Mouse (Mus musculus) C2C12 (cell line): ENCODE measurements around the gene Gxylt2. TPM values are rescaled to one million over a fixed set of nuclear protein-coding genes. Genes with fewer than 3 reads are reported as not detected.

Source experiments
- H3K27me3 ChIP-seq: one replicate; pipeline ENCODE4 v1.6.1; 2011; ENCODE audit not compliant: control insufficient read depth, insufficient read depth, insufficient read length
- H3K36me3 ChIP-seq: one replicate; pipeline ENCODE4 v1.6.1; 2011; ENCODE audit not compliant: control insufficient read depth, insufficient read depth
- H3K4me3 ChIP-seq: one replicate; pipeline ENCODE4 v1.5.1; 2011; ENCODE audit warnings: mild to moderate bottlenecking, control low read depth; ENCODE audit not compliant: poor library complexity, insufficient read depth, severe bottlenecking
- H3K79me2 ChIP-seq: one replicate; pipeline ENCODE4 v1.6.1; 2011; ENCODE audit not compliant: control insufficient read depth, insufficient read depth
- H3K79me3 ChIP-seq: one replicate; pipeline ENCODE4 v1.6.1; 2011; ENCODE audit warnings: low read depth, control low read depth
- H3ac ChIP-seq: one replicate; pipeline ENCODE3; 2011; ENCODE audit warnings: low read depth; ENCODE audit not compliant: control insufficient read depth, insufficient read length
- CEBPB ChIP-seq: IDR thresholded peaks from one replicate; pipeline ENCODE4 v1.6.1; 2011; ENCODE audit warnings: low read depth, mild to moderate bottlenecking, control low read depth, moderate library complexity
- CTCF ChIP-seq: IDR thresholded peaks from one replicate; pipeline ENCODE4 v1.5.1; 2011; ENCODE audit not compliant: control insufficient read depth, insufficient read depth, insufficient read length
- FOSL1 ChIP-seq: IDR thresholded peaks from one replicate; pipeline ENCODE4 v1.8.0; 2011; ENCODE audit warnings: mild to moderate bottlenecking, low read length; ENCODE audit not compliant: poor library complexity, insufficient read depth, severe bottlenecking
- MAX ChIP-seq: IDR thresholded peaks from one replicate; pipeline ENCODE4 v1.6.1; 2011; ENCODE audit warnings: mild to moderate bottlenecking, control low read depth
- MYOD1 ChIP-seq: IDR thresholded peaks from one replicate; pipeline ENCODE4 v1.6.1; 2011; ENCODE audit warnings: low read depth; ENCODE audit not compliant: control insufficient read depth, insufficient read length
- MYOG ChIP-seq: IDR thresholded peaks from one replicate; pipeline ENCODE4 v1.6.1; 2011; ENCODE audit not compliant: control insufficient read depth, insufficient read length; ENCODE audit errors: extremely low read depth
- USF1 ChIP-seq: IDR thresholded peaks from one replicate; pipeline ENCODE4 v1.6.1; 2011; ENCODE audit warnings: low read depth, mild to moderate bottlenecking, control low read depth, moderate library complexity
- polyA plus RNA-seq: library from polyadenylated mRNA; unstranded; fragments of >200 nt; fragmentation: generic; extraction: Trizol; gene quantifications from one replicate; pipeline ENCODE4 v1.2.1, GENCODE M21; 2012; ENCODE audit warnings: missing spikeins

The Gxylt2 gene
- polyA plus RNA-seq, 1 experiment, result 3.5 TPM

DNA sequence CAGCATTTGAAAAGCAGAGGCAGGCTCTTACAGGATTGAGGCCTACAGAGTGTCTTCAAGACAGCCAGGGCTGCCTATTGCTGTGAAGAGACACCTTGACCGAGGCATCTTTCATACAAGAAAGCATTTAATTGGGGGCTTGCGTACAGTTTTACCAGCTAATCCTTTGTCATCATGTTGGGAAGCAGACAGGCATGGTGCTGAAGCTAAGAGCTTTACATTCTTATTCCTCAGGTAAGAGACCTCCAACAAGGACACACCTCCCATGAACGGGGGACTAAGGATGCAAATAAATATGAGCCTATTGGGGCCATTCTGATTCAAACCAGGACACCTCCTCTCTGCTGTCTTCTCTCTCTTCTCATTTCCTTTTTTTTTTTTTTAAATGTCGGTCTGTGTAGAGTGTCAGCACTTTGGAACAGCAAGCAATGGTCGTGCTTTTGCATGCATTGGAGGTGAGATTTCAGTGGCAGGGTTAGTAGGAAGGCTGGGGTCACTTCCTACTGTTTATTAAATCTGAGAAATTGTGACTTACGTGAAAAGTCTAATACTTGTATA, 103.8 kb downstream of the Gxylt2 start:
- Histone ChIP-seq H3K79me3 (no peaks in the 10 kb centered on the region), H3K79me2 (no peaks in the 10 kb centered on the region), H3ac (no peak overlapping the region), H3K4me3 (no peak overlapping the region), H3K27me3 (no peaks in the 10 kb centered on the region), H3K36me3 (peaks cover 19% of the 10 kb centered on the region)
- TF ChIP-seq MYOD1 (no peak), USF1 (no peak), FOSL1 (no peak), MAX (no peak), CEBPB (no peak), MYOG (no peak), CTCF (no peak)

DNA sequence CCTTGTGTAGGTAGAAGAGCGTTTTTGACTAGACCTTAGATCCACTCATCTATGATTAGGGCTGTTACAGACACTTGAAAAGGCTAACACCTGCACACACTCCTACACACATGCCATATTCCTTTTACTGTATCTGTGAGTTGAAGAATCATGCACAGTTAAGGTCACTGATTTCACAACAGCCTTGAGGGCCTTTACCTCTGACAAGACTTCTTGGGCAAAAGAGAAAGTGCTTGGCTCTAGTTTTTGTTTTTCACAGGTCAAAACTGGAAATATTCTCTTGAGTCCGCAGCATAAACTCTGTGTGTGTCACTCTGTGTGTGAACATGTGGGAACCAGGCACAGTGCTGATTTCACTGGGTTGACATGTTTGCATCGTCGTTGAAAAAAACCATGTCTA, 105.6 kb downstream of the Gxylt2 start:
- TF ChIP-seq USF1 (no peak), MAX (no peak), MYOG (no peak), FOSL1 (no peak), MYOD1 (no peak), CTCF (no peak), CEBPB (no peak)
- no peak overlapping the region for H3ac ChIP-seq
- H3K4me3 ChIP-seq, result no peak overlapping the region
- peaks cover 11% of the 10 kb centered on the region for H3K36me3 ChIP-seq
- H3K27me3 ChIP-seq, result no peaks in the 10 kb centered on the region
- no peaks in the 10 kb centered on the region for H3K79me2 ChIP-seq
- H3K79me3 ChIP-seq, result no peaks in the 10 kb centered on the region

DNA sequence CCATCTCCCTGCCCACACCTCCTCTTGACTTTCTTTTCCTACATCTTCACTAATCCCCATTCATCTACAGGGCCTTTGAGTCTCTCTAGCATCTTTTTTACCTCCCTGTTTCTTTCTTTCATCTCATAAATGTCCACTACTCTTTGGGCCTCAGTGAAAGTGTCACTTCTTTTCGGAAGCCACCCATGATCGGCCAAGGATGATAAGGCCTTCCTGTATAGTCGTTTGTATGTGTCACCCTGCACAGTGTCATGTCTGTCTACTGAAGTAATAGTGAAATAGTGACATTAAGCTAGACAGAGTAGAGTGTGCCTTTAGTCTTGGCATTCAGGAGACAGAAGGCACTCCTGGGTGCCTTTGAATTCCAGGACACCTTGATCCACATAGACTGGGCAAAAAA, 107.2 kb downstream of the Gxylt2 start:
- Histone ChIP-seq H3K79me3 (no peaks in the 10 kb centered on the region), H3K36me3 (peaks cover 4% of the 10 kb centered on the region)

GRCm38 (mm10) chr6:100821367-100821766, 116.8 kb downstream of the Gxylt2 start:
- no peak overlapping the region for H3K4me3 ChIP-seq
- no peaks in the 10 kb centered on the region for H3K27me3 ChIP-seq
- no peaks in the 10 kb centered on the region for H3K79me3 ChIP-seq
- TF ChIP-seq MAX (no peak), CTCF (no peak), FOSL1 (no peak), USF1 (no peak)
- H3ac ChIP-seq, result no peak overlapping the region
- no peaks in the 10 kb centered on the region for H3K36me3 ChIP-seq
- no peaks in the 10 kb centered on the region for H3K79me2 ChIP-seq

More for the DNA sequence above, 107.2 kb downstream of the Gxylt2 start:
- H3K79me2 ChIP-seq, result no peaks in the 10 kb centered on the region
- no peak for TF ChIP-seq CTCF
- H3ac ChIP-seq, result no peak overlapping the region
- no peak overlapping the region for H3K4me3 ChIP-seq
- H3K27me3 ChIP-seq, result no peaks in the 10 kb centered on the region

DNA sequence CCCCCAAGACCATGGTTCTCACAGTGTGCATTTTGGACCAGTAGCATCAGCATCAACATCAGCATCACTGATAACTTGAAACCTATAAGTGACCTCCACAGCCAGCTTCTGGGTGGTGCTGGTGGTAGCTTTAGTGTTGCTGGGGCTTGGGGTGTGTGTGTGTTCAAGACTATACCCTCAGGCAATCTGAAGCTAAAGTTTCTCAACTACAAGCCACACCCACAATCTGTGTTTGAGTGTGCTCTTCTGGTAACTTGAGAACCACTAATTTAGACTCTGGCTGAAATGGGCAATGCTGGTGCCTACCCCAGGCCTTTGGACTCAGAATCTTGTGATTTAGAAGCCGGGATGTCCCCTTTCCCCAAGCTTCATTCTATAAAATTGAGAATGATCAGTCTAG, 118.8 kb downstream of the Gxylt2 start:
- Histone ChIP-seq H3ac (no peak overlapping the region), H3K4me3 (no peak overlapping the region), H3K79me3 (no peaks in the 10 kb centered on the region), H3K27me3 (no peaks in the 10 kb centered on the region), H3K79me2 (no peaks in the 10 kb centered on the region), H3K36me3 (no peaks in the 10 kb centered on the region)
- TF ChIP-seq CTCF (no peak), FOSL1 (no peak), CEBPB (no peak), MYOG (no peak), USF1 (no peak), MAX (no peak), MYOD1 (no peak)

- Histone ChIP-seq H3K36me3 (no peaks in the 10 kb centered on the region), H3K79me2 (no peaks in the 10 kb centered on the region), H3K4me3 (no peak overlapping the region), H3K27me3 (no peaks in the 10 kb centered on the region), H3K79me3 (no peaks in the 10 kb centered on the region), H3ac (no peak overlapping the region)
- TF ChIP-seq CTCF, result no peak
- TF ChIP-seq CEBPB, result no peak
- TF ChIP-seq USF1, result no peak
- TF ChIP-seq MYOD1, result no peak
- no peak for TF ChIP-seq FOSL1
- TF ChIP-seq MYOG, result no peak
These were observed 119.9 kb downstream of the Gxylt2 start for GRCm38 (mm10) chr6:100824381-100824965.
